Mouse (Mus musculus): ENCODE measurements at regions not wholly inside any gene's neighbourhood (a gene's known extent, or its start where the extent isn't known, plus 50 kb on each side); places are given as distances from the start of the nearest gene placed in this dataset.

- no peak for DNase-seq
These were observed 81.3 kb upstream of the Klf4 start for GRCm38 (mm10) chr4:55613523-55613922.

- no peak for DNase-seq
These were observed 78.7 kb upstream of the Klf4 start for GRCm38 (mm10) chr4:55610998-55611397.

- no peak for DNase-seq
These were observed 76.9 kb upstream of the Klf4 start for GRCm38 (mm10) chr4:55609214-55609613.

GRCm38 (mm10) chr4:55605541-55605940 lies 73.3 kb upstream of the Klf4 start:
- DNase-seq = no peak

GRCm38 (mm10) chr4:55604915-55605314 lies 72.6 kb upstream of the Klf4 start:
- peak; percentile 23 for DNase-seq

- DNase-seq = no peak
These were observed 71.7 kb upstream of the Klf4 start for GRCm38 (mm10) chr4:55603821-55604435.

- DNase-seq = no peak
These were observed 62.9 kb upstream of the Klf4 start for GRCm38 (mm10) chr4:55595203-55595602.

GRCm38 (mm10) chr4:55594699-55595098 lies 62.4 kb upstream of the Klf4 start:
- no peak for DNase-seq

GRCm38 (mm10) chr4:55593132-55593531 lies 60.9 kb upstream of the Klf4 start:
- DNase-seq = no peak

GRCm38 (mm10) chr4:55586212-55586611 lies 53.9 kb upstream of the Klf4 start:
- no peak for DNase-seq

GRCm38 (mm10) chr4:55583589-55583988 lies 51.3 kb upstream of the Klf4 start:
- DNase-seq = no peak

Measured in adrenal gland, postnatal 14 days (tissue).